Mouse (Mus musculus): ENCODE data around the gene Fbp1.
A peak's percentile ranks its signal among the peaks of the same experiment; 100 is the strongest.
"Not testable (repeated sequence)": the region's sequence is repeated elsewhere in the genome, so short reads cannot be mapped to it uniquely, and the experiment has no call there.

Fbp1 gene

DNA sequence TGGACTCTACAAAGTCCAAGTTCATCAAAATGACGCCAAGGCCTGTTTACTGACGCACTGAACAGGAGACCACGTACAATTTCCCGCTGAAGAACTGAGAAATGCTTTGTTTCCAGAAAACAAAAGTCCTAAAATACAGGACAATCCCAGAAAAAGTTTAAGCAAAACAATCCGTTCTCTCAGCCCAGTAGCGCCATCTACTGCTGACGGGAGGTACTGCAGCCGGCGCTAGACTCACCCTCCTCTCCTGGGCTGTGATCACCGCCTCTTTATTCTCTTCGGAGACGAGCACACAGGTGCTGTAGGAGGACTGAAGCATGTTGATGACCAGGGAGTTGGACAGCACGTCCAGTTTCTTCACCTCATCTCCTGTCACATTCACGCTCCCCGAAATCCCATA, 33.4 kb downstream of the Fbp1 start:
- peak; percentile 76 for DNase-seq (ENCODE audit: low spot score)

DNA sequence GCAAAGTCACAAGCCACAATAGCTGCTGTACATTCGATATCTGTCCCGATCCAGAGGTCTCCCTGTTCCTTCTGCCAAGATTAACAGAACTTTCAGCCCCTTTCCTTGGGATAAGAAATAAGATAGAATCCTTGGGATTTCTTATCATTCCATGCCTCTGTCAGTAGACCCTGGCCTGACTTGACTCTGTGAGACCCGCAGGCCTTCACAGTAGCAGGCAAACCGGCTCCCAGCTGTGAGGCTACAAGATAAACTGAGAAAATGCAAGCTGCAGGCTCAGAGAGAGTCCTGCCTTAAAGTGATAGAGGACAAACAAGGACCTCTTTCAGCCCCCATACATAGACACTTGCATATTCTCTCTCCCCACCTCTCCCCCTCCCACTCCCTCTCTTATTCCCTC, 54.7 kb downstream of the Fbp1 start:
- DNase-seq (ENCODE audit: low spot score), result peak; percentile 25

DNA sequence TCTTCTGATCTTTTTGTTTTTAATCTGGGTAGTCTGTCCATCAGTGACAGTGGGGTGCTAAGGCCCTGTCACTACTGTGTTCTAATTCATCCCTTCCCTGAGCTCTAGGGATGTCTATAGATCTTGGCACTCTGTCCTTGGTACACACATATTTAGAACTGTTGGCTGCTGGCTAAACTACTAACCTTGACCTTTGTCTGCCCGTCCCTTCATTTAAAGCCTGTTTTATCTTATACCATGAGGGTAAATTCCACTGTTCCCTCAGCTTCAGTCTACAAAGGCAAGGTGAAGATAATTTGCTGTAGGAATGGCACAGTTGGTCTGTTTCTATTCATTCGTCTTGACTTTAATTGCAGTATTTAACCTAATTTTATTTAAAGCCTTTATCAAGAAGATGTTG, 55.8 kb downstream of the Fbp1 start:
- DNase-seq (ENCODE audit: low spot score), result no peak

- not testable (repeated sequence) for DNase-seq (ENCODE audit: low spot score)
Measured at GRCm38 (mm10) chr13:62815705-62816104, 72.4 kb downstream of the Fbp1 start.
